Mouse (Mus musculus) kidney, adult 2 months (tissue): ENCODE results near the gene Nhsl1.

Experiments
- CTCF ChIP-seq: fragments of 200-500 bp; conservative IDR thresholded peaks from 2 replicates; pipeline ENCODE4 v1.5.1; 2011; ENCODE audit warnings: low read depth, mild to moderate bottlenecking, control low read depth, low read length, moderate library complexity, mixed read lengths; ENCODE audit not compliant: insufficient read depth, insufficient read length
- POLR2A ChIP-seq: fragments of 200-500 bp; IDR thresholded peaks from one replicate; pipeline ENCODE4 v1.6.1; 2011; ENCODE audit warnings: low read depth, low read length, control low read depth

GRCm38 (mm10) chr10:18329096-18330038, 10.6 kb downstream of the Nhsl1 start:
- no peak for TF ChIP-seq POLR2A
- no peak for TF ChIP-seq CTCF
